19 mouse cellular contexts compared by ENCODE assay signal in genomic region chr7:25917271-25917670, GRCm38 (mm10). TPM values are rescaled to one million over a fixed set of nuclear protein-coding genes. Genes with fewer than 3 reads are reported as not detected.
DNase-seq lines count a peak whose midpoint lies in the region; ATAC-seq and TF ChIP-seq lines count a peak whose summit lies in the region.
"Not testable (repeated sequence)": the region's sequence is repeated elsewhere in the genome, so short reads cannot be mapped to it uniquely, and the experiment has no call there.
"Had no signal": no experiment of that assay in that cellular context is flagged by ENCODE, and none has a peak within 500 bp of the region (broad histone marks: within the 10 kb centered on the region; RNA-seq: fewer than 3 reads in every experiment).

No protein-coding gene starts in this region.

- not testable (repeated sequence) for H3K36me3 ChIP-seq in heart, postnatal 0 days (replicated peaks; ENCODE audit: control insufficient read depth, insufficient read depth, low read length); thymus, adult 2 months (ENCODE audit: control insufficient read depth, insufficient read depth, low read length)

- intact Hi-C loops in left cerebral cortex, adult 2 months (cut with DNase I), result not testable (repeated sequence)

- WGBS in heart, postnatal 0 days, result 47% methylated on average over 5 of the region's 5 CpGs
- 61% methylated on average over 5 of the region's 5 CpGs for WGBS in thymus, adult 2 months

- not testable (repeated sequence) for H3K9me3 ChIP-seq in heart, postnatal 0 days (replicated peaks; ENCODE audit: control insufficient read depth, low read length)

- not testable (repeated sequence) for ATAC-seq in heart, postnatal 0 days (ENCODE audit: insufficient read depth, low read depth)

- H3K4me1 ChIP-seq in heart, postnatal 0 days (ENCODE audit: control insufficient read depth, insufficient read depth); thymus, adult 2 months (replicated peaks; ENCODE audit: control insufficient read depth, insufficient read depth, low read length): not testable (repeated sequence)

- not testable (repeated sequence) for H3K9ac ChIP-seq in heart, postnatal 0 days (replicated peaks; ENCODE audit: low read depth, low read length)

- not testable (repeated sequence) for H3K27ac ChIP-seq in heart, postnatal 0 days (ENCODE audit: low read depth); left cerebral cortex, adult 2 months; thymus, adult 2 months (ENCODE audit: control insufficient read depth, insufficient read depth, low read length)

- H3K27me3 ChIP-seq in heart, postnatal 0 days (ENCODE audit: control insufficient read depth, insufficient read depth, low read length); thymus, adult 2 months (ENCODE audit: control insufficient read depth, insufficient read depth, low read length): not testable (repeated sequence)

- DNase-seq in 416B (ENCODE audit: low read depth) (peak; percentile 21), NIH3T3 (ENCODE audit: low read depth) (peak; percentile 38)
- not testable (repeated sequence) for DNase-seq in brain, embryonic 14.5 days (ENCODE audit: low read depth); heart, postnatal 0 days (ENCODE audit: low spot score); left cerebral cortex, adult 2 months (ENCODE audit: extremely low spot score in 1 of 2, low spot score in 2 of 2)
- peak; percentile 8 to 36 for DNase-seq in kidney, adult 8-10 months
- peak; percentile 15 for DNase-seq in lung, postnatal 10 days
- peak; percentile 2 for DNase-seq in thymus, adult 2 months

- H3K4me3 ChIP-seq in heart, postnatal 0 days (ENCODE audit: low read depth, low read length); left cerebral cortex, adult 2 months; thymus, adult 2 months (ENCODE audit: control insufficient read depth, insufficient read depth, low read length): not testable (repeated sequence)

- not testable (repeated sequence) for TF ChIP-seq EP300 in heart, postnatal 0 days (IDR thresholded peaks at IDR 0.05; ENCODE audit: low read depth)

- peak; percentile 11; the same call in 1 of the 2 replicates for TF ChIP-seq CTCF in brain, embryonic 14.5 days (IDR thresholded peaks at IDR 0.05; ENCODE audit: borderline replicate concordance, extremely low read depth, insufficient read depth, insufficient read length)
- TF ChIP-seq CTCF in heart, postnatal 0 days (IDR thresholded peaks at IDR 0.05; ENCODE audit: low read depth), result peak; percentile 21; the same call in 1 of the 2 replicates
- peak; percentile 27 for TF ChIP-seq CTCF in left cerebral cortex, adult 2 months (IDR thresholded peaks at IDR 0.05)
- not testable (repeated sequence) for TF ChIP-seq CTCF in thymus, adult 2 months (IDR thresholded peaks at IDR 0.05; ENCODE audit: borderline replicate concordance, control insufficient read depth, extremely low read depth, insufficient read depth, low read length, poor library complexity)

- not testable (repeated sequence) for H3K4me2 ChIP-seq in heart, postnatal 0 days (ENCODE audit: low read depth, low read length)

- not testable (repeated sequence) for TF ChIP-seq POLR2A in brain, embryonic 14.5 days (IDR thresholded peaks at IDR 0.05; ENCODE audit: borderline replicate concordance, extremely low read depth, insufficient read depth, insufficient read length, poor library complexity, severe bottlenecking); thymus, adult 2 months (IDR thresholded peaks at IDR 0.05; ENCODE audit: control insufficient read depth, extremely low read depth, insufficient read depth, low read length, poor library complexity)

RNA-seq across cellular contexts. Expression of gene Cyp2b10, which starts 19.9 kb away (rescaled TPM):
- not detected in 2 replicates for polyA plus RNA-seq in brain, embryonic 14.5 days (2012; rRNA removed)
- not detected in 2 replicates for total RNA-seq in heart, postnatal 0 days (2014; rRNA removed; ENCODE audit: low replicate concordance)
- polyA plus RNA-seq in heart, postnatal 0 days (2015; fragmentation: Nextera tagmentation; extraction: Ambion mirVana), result 0.08 and 0.45 TPM in 2 replicates
- under 1 TPM in 1 of 2 experiments, not detected in 1; 0.18 TPM for total RNA-seq in left cerebral cortex, adult 2 months (2021)
- 0.15 and 0.23 TPM in 2 replicates for polyA plus RNA-seq in thymus, adult 2 months (2012; rRNA removed)
- total RNA-seq: ES-E14; gastrocnemius, postnatal 25 days; left cerebral cortex, postnatal 4 days; megakaryocyte, adult 5-6 weeks had no signal
- polyA plus RNA-seq: embryonic facial prominence, embryonic 14.5 days; forebrain, embryonic 15.5 days; heart, embryonic 16.5 days; hindbrain, embryonic 10.5 days; kidney, embryonic 16.5 days; midbrain, embryonic 13.5 days; neural tube, embryonic 13.5 days had no signal
